Mouse (Mus musculus) embryonic facial prominence, embryonic 10.5 days (tissue): Measurements from ENCODE around the gene Pramel7. TPM values are rescaled to one million over a fixed set of nuclear protein-coding genes. Genes with fewer than 3 reads are reported as not detected.
"Not testable (repeated sequence)": the region's sequence is repeated elsewhere in the genome, so short reads cannot be mapped to it uniquely, and the experiment has no call there.

Experiments used
- DNase-seq: peaks from one replicate; pipeline ENCODE4 v3.0.0-alpha.2; 2017; ENCODE audit warnings: low spot score
- H3K27ac ChIP-seq: fragments of 300-500 bp; sonication (generic); replicated peaks from 2 replicates; pipeline ENCODE4 v1.5.1; 2016; ENCODE audit warnings: mild to moderate bottlenecking
- H3K27me3 ChIP-seq: fragments of 300-500 bp; sonication (generic); replicated peaks from 2 replicates; pipeline ENCODE4 v1.6.1; 2016; ENCODE audit warnings: low read depth, mild to moderate bottlenecking; ENCODE audit not compliant: poor library complexity, severe bottlenecking
- H3K36me3 ChIP-seq: fragments of 300-500 bp; sonication (generic); replicated peaks from 2 replicates; pipeline ENCODE4 v1.6.1; 2016; ENCODE audit warnings: mild to moderate bottlenecking, moderate library complexity
- H3K4me1 ChIP-seq: fragments of 300-500 bp; sonication (generic); 2 replicates; pipeline ENCODE4 v1.6.1; 2016
- H3K4me3 ChIP-seq: fragments of 300-500 bp; sonication (generic); 2 replicates; pipeline ENCODE4 v1.5.1; 2016; ENCODE audit warnings: mild to moderate bottlenecking, moderate library complexity
- H3K9me3 ChIP-seq: fragments of 300-500 bp; sonication (generic); 2 replicates; pipeline ENCODE4 v1.6.1; 2016; ENCODE audit warnings: mild to moderate bottlenecking
- WGBS: fragments of 180-500 bp; shearing (Covaris S2); methylation state at CpG from one replicate; pipeline ENCODE4 v1.1.7; 2016; 5-methylcytosine and 5-hydroxymethylcytosine counted together
- polyA plus RNA-seq: library from polyadenylated mRNA; unstranded; fragments of >200 nt; fragmentation: Nextera tagmentation; extraction: Ambion mirVana; gene quantifications from 2 replicates; pipeline ENCODE4 v1.2.1, GENCODE M21; 2016

The Pramel7 gene
- not detected in 2 replicates for polyA plus RNA-seq

DNA sequence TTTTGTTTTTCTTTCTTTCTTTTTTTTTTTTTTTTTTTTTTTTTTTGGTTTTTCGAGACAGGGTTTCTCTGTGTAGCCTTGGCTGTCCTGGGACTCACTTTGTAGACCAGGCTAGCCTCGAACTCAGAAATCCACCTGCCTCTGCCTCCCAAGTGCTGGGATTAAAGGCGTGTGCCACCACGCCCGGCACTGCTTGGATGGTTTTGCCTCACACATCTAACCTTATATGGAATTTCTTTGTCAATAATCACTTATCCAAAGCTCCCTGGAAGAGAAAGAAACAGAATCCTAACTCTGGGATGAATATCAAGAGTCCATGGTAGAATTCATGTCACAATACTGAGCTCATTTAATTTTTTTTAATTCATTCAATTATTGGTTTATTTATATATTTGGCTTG is at the start of gene Pramel7:
TSS of gene Pramel7 (minus strand) at position 101 of the 400 bp plus-strand sequence.
- not testable (repeated sequence) for DNase-seq, H3K4me1 ChIP-seq, H3K27ac ChIP-seq, H3K9me3 ChIP-seq, H3K27me3 ChIP-seq, H3K4me3 ChIP-seq, H3K36me3 ChIP-seq
- WGBS, result 94% methylated on average over 4 of the region's 5 CpGs

DNA sequence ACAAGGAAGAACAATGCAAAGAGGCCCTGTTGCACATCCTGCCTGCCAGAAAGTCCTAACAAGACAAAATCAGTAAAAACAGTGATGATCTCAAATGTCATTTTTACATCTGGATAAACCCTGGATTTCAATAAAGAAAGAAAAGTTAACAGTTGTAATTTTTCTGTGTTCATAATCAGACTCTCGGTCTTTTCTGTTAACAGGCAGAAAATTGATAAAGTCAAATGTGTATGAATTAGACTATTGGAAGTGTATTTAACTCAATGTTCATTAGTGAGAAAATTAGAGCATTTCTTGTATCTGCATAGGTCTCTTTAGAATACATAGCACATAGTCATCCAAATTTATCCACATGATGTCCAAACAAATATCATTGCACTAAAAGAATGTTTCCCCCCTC is 48.5 kb upstream of the Pramel7 start, which contains the start of gene Olfr1128:
TSS of gene Olfr1128 (minus strand) at position 101 of the 400 bp plus-strand sequence.
- no peaks in the 10 kb centered on the region for H3K27me3 ChIP-seq
- WGBS, result 92% methylated on average over 1 of the region's 1 CpGs
- no peak within 1 kb of the TSS for H3K27ac ChIP-seq
- DNase-seq, result no peak
- no peaks in the 10 kb centered on the region for H3K9me3 ChIP-seq
- H3K4me3 ChIP-seq, result no peak within 1 kb of the TSS
- no peaks in the 10 kb centered on the region for H3K4me1 ChIP-seq
- no peaks in the 10 kb centered on the region for H3K36me3 ChIP-seq

DNA sequence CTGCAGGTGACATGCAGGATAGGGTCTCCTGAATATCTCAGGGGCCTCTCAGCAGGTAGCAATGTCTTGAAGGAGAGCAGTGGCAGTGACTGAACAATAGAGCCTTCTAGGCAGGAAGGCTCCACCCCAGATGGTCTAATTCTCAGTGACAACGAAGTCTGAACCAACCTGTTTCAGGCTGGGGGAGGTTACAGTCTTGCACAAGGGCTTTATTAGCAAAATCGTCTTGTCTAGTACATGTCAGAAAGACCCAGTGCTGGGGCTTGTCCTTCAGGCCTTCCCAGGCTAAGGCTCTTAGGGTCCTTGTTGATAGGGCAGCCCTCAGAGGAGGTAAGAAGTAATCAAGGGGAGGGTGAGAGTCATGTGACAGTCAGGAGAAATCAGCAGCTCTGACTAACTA is 37.9 kb upstream of the Pramel7 start:
- 67% methylated on average over 2 of the region's 2 CpGs for WGBS
- H3K4me1 ChIP-seq, result no peaks in the 10 kb centered on the region

DNA sequence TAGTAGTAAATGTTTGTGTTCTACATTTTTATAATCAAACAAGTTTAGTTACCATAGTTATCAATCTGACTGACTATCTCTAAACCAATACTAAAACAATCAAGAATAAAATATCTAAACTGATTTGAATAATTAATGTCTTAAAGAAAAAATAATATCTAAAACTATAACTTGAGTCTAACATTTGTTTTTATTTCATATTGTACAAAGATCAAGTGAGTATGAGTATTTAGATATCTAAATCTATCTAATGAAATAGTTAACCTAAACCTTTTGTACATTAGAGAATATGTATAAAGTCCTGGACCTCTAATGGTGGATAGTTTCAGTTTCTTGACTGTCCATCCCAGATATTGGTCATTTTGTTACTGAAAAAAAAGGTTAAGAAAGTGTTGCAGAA is 34.6 kb upstream of the Pramel7 start, which contains the start of gene Olfr153:
TSS of gene Olfr153 (plus strand) at position 301 of the 400 bp plus-strand sequence.
- Histone ChIP-seq H3K36me3 (no peaks in the 10 kb centered on the region), H3K27ac (no peak within 1 kb of the TSS), H3K4me1 (no peaks in the 10 kb centered on the region), H3K4me3 (no peak within 1 kb of the TSS), H3K9me3 (no peaks in the 10 kb centered on the region), H3K27me3 (no peaks in the 10 kb centered on the region)
- DNase-seq, result no peak

More for the DNA sequence above, 37.9 kb upstream of the Pramel7 start:
- Histone ChIP-seq H3K27ac (no peak overlapping the region), H3K4me3 (no peak overlapping the region), H3K27me3 (no peaks in the 10 kb centered on the region), H3K36me3 (no peaks in the 10 kb centered on the region), H3K9me3 (no peaks in the 10 kb centered on the region)
- DNase-seq, result no peak

DNA sequence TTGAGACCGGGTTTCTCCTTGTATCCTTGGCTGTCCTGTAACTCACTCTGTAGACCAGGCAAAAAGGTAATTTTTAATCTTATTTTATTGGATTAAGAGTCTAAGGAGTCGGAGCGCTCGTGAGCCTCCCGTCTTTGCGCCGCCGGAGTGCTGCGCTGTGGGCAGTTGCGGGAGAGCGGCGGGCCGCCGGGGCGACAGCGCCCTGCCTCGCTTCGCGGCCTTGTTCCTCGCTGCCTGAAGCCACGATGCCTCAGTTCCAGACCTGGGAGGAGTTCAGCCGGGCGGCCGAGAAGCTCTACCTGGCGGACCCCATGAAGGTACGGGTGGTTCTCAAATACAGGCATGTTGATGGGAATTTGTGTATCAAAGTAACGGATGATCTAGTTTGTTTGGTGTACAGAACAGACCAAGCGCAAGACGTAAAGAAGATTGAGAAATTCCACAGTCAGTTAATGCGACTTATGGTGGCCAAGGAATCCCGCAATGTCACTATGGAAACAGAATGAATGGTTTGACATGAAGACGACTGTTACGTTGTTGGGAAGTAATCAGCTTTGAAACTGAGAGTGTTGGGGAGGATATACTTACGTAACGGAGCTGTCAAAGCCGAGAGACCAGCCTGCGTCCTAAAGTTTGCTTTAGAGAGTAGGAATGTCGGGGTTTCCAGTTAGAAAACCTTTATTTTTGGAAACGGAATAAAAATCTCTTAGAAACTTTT is 29.2 kb upstream of the Pramel7 start:
- not testable (repeated sequence) for H3K27ac ChIP-seq, H3K9me3 ChIP-seq, H3K36me3 ChIP-seq, H3K27me3 ChIP-seq, H3K4me1 ChIP-seq
- WGBS, result 39% methylated on average over 39 of the region's 39 CpGs
- peak; percentile 33 for DNase-seq
- peak overlapping the region; percentile 37; the same call in 1 of the 2 replicates for H3K4me3 ChIP-seq

DNA sequence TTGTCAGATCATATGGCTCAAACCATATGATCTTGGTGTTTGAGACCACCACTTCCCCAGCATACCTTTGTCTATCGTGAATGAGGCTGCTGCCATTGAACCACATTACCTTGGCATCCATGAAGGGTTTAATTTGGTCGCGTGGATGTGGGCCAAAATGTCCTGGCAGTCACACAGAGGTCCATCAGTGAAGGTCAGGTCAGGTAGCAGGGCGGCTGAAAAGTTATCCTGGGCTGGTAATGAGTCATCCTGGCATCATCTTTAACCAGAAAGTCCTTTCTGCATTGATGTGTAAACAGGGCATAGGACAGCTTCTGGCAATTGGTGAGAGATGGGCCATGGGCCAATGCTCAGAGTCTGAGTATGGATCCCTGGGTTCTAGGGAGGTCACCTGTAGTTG is 23.8 kb upstream of the Pramel7 start:
- 91% methylated on average over 4 of the region's 4 CpGs for WGBS
- DNase-seq, result no peak
- Histone ChIP-seq H3K27ac (no peak overlapping the region), H3K27me3 (no peaks in the 10 kb centered on the region), H3K4me1 (no peaks in the 10 kb centered on the region), H3K36me3 (no peaks in the 10 kb centered on the region), H3K9me3 (no peaks in the 10 kb centered on the region), H3K4me3 (no peak overlapping the region)

DNA sequence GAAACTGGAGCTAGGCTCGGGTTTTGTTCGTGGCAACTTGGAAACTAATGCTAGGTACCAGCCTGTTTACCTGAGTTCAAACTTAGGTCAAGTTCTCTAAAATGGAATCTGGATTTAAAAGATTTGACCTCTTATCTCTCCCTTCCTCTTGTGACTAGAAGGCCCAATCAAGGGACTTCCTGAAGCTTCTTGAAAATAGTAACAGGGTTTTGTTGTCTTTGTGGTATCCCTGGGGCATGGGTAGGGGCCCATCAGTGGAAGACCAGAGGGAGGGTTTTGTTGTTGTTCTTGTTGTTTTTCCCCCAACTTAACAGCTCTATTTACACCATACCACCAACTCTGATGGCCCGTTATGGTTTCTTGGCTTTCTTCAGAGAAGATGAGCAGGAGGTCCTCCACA is 19.7 kb upstream of the Pramel7 start:
- no peak for DNase-seq
- Histone ChIP-seq H3K4me3 (no peak overlapping the region), H3K4me1 (no peaks in the 10 kb centered on the region)

DNA sequence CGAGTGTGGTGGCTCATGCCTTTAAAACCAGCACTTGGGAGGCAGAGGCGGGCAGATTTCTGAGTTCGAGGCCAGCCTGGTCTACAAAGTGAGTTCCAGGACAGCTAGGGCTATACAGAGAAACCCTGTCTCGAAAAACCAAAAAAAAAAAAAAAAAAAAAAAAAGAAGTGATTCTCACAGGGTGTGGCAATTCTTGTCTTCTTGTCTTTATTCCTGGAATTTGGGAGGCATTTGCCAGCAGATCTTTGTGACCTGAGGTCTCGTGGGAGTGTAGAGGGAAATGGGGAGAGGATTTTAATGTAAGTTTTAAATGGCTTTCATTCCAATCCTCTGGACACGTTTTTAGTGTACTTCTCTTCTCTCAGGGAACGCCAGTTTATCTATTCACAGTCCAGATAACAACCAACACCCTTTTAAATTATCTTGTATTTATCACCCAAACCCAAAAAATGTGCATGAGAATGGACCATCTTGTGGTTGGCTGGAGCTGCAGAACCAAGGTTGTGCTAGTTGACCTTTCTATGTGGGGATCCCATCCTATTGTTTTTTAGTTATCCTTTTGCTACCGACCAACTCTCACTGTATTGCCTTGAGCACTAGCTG is 18.7 kb upstream of the Pramel7 start:
- no peaks in the 10 kb centered on the region for H3K9me3 ChIP-seq
- H3K4me3 ChIP-seq, result no peak overlapping the region
- H3K27me3 ChIP-seq, result no peaks in the 10 kb centered on the region
- no peak overlapping the region for H3K27ac ChIP-seq
- 83% methylated on average over 8 of the region's 8 CpGs for WGBS
- no peaks in the 10 kb centered on the region for H3K4me1 ChIP-seq
- no peak for DNase-seq
- H3K36me3 ChIP-seq, result no peaks in the 10 kb centered on the region

More for the DNA sequence above, 19.7 kb upstream of the Pramel7 start:
- H3K9me3 ChIP-seq, result no peaks in the 10 kb centered on the region
- 90% methylated on average over 3 of the region's 3 CpGs for WGBS
- no peak overlapping the region for H3K27ac ChIP-seq
- no peaks in the 10 kb centered on the region for H3K27me3 ChIP-seq
- H3K36me3 ChIP-seq, result no peaks in the 10 kb centered on the region

DNA sequence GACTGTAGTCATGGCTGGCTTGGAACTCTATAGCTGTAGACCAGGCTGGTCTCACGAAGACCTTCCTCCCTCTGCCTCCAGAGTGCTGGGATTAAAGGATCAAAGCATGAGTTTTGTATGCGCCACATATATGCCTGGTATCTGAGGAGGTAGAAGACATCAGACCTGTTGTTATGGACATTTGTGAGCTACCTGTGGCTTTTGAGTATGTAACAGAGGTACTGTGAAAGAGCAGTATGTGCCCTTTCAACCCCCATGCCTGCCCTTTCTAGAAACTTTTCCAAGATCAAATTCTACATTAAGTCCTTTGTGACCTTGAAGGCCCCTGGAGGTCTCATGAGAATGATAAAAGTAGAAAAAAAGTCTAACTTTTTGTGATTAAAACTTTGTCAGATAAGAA is 18.2 kb upstream of the Pramel7 start:
- Histone ChIP-seq H3K4me1 (no peaks in the 10 kb centered on the region), H3K36me3 (no peaks in the 10 kb centered on the region), H3K27me3 (no peaks in the 10 kb centered on the region), H3K4me3 (no peak overlapping the region), H3K27ac (no peak overlapping the region), H3K9me3 (no peaks in the 10 kb centered on the region)
- 85% methylated on average over 2 of the region's 2 CpGs for WGBS
- no peak for DNase-seq

DNA sequence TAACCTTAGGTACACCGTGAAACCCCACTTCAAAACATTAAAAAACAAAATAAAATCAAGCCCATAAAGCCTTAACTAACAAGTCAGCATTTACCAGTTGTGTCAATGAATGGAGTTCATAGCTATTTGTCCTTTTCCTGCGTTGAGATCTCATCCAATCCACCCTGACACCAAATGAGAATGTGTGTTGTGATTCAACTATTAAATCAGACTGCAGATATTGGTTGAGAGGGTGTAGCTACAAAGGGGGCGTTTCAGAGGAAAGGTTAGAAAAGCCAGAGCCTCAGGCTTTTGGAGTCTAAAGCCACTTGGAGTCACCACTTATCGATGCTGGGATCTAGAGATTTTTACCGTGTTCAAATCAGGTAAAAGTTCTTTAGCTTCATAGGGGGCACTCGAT is 9.4 kb upstream of the Pramel7 start, which contains the start of gene Pramel6:
TSS of gene Pramel6 (plus strand) at position 301 of the 400 bp plus-strand sequence.
- WGBS, result 92% methylated on average over 6 of the region's 6 CpGs
- Histone ChIP-seq H3K36me3 (no peaks in the 10 kb centered on the region), H3K27ac (no peak within 1 kb of the TSS)

DNA sequence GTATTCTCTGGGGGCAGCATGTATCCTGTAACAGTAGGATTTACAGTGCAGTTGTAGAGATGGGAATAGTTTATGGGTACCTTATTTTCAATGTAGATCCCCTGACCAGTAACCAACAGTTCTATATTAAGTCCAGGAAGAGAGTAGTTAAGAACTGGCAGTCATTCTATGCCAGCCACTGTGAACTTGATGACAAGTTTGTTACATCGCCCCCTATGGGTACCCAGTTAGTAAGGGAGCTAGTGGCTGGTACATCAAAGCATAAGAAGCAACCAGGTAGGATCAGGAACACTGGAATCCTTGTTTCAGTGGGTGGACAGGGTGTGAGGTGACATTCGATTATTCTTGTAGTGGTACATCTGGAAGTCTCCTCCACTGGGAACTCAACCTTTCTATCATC is 14.6 kb downstream of the Pramel7 start:
- WGBS, result 80% methylated on average over 2 of the region's 2 CpGs
- DNase-seq, result no peak
- H3K9me3 ChIP-seq, result no peaks in the 10 kb centered on the region
- H3K27me3 ChIP-seq, result no peaks in the 10 kb centered on the region
- H3K27ac ChIP-seq, result no peak overlapping the region
- H3K36me3 ChIP-seq, result no peaks in the 10 kb centered on the region
- H3K4me3 ChIP-seq, result no peak overlapping the region
- no peaks in the 10 kb centered on the region for H3K4me1 ChIP-seq

More for the DNA sequence above, 9.4 kb upstream of the Pramel7 start, which contains the start of gene Pramel6:
- no peak for DNase-seq
- Histone ChIP-seq H3K27me3 (no peaks in the 10 kb centered on the region), H3K4me3 (no peak within 1 kb of the TSS), H3K9me3 (no peaks in the 10 kb centered on the region), H3K4me1 (no peaks in the 10 kb centered on the region)

DNA sequence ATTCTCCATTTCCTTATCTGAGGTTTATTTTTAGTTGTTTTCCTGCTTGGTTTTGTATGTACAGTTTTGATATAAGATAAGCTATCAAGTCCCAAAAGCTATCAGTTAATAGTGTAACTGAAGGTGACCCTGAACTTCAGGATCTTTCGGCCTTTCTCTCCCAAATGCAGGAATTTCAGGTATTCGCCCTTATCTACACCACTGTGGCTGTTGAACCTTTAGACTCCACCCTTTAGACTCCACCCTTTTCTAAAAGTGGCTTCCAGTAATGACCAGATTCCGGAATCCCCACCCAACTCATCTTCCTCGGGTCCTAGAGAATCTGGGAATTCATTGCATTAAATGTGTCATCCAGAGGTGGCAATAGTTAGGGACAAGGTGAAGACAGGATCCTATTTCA is 15.7 kb downstream of the Pramel7 start:
- Histone ChIP-seq H3K4me1 (no peaks in the 10 kb centered on the region), H3K9me3 (no peaks in the 10 kb centered on the region), H3K27me3 (no peaks in the 10 kb centered on the region), H3K4me3 (no peak overlapping the region), H3K36me3 (no peaks in the 10 kb centered on the region), H3K27ac (no peak overlapping the region)
- 89% methylated on average over 4 of the region's 4 CpGs for WGBS
- no peak for DNase-seq

DNA sequence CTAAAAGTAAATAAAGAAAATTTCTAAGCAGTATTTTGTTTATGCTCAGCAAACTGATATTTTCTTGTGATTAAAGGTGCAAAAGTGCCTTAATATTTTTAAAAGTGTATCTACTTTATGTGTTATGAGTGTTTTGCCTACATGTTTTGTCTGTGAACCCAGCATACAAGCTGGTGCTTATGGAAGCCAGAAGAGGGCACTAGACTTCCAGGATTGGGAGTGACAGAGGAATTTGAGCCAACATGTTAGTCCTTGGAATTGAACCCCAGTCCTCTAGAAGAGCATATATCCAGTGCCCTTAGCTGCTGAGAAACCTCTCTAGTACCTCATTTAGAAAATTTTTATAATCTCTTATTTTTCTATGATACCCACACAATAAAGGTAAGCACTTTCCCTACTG is 16.7 kb downstream of the Pramel7 start:
- no peak overlapping the region for H3K4me3 ChIP-seq
- no peaks in the 10 kb centered on the region for H3K36me3 ChIP-seq
- H3K27ac ChIP-seq, result no peak overlapping the region
- H3K9me3 ChIP-seq, result no peaks in the 10 kb centered on the region
- no peaks in the 10 kb centered on the region for H3K4me1 ChIP-seq
- DNase-seq, result no peak
- no peaks in the 10 kb centered on the region for H3K27me3 ChIP-seq
